Mouse (Mus musculus) embryonic facial prominence, embryonic 12.5 days (tissue): ENCODE measurements at regions not wholly inside any gene's neighbourhood (a gene's known extent, or its start where the extent isn't known, plus 50 kb on each side); places are given as distances from the start of the nearest gene placed in this dataset.
"Not testable (repeated sequence)": the region's sequence is repeated elsewhere in the genome, so short reads cannot be mapped to it uniquely, and the experiment has no call there.

ENCODE experiments used
- ATAC-seq: fragments of 200-750 bp; cut with Nextera tagmentation; 2 replicates; pipeline ENCODE4 v1.8.0; 2017; ENCODE audit not compliant: insufficient number of reproducible peaks, insufficient read depth, low FRiP score, low TSS enrichment
- H3K27ac ChIP-seq: fragments of 300-500 bp; sonication (generic); 2 replicates; pipeline ENCODE4 v1.5.1; 2016; ENCODE audit warnings: mild to moderate bottlenecking
- H3K27me3 ChIP-seq: fragments of 300-500 bp; sonication (generic); 2 replicates; pipeline ENCODE4 v1.6.1; 2016; ENCODE audit warnings: mild to moderate bottlenecking, moderate library complexity
- H3K36me3 ChIP-seq: fragments of 300-500 bp; sonication (generic); 2 replicates; pipeline ENCODE4 v1.6.1; 2016; ENCODE audit warnings: mild to moderate bottlenecking
- H3K4me1 ChIP-seq: fragments of 300-500 bp; sonication (generic); 2 replicates; pipeline ENCODE4 v1.6.1; 2016
- H3K4me2 ChIP-seq: fragments of 300-500 bp; sonication (generic); replicated peaks from 2 replicates; pipeline ENCODE4 v1.6.1; 2016; ENCODE audit warnings: mild to moderate bottlenecking, moderate library complexity
- H3K4me3 ChIP-seq: fragments of 300-500 bp; sonication (generic); 2 replicates; pipeline ENCODE4 v1.5.1; 2016; ENCODE audit warnings: mild to moderate bottlenecking
- H3K9ac ChIP-seq: fragments of 300-500 bp; sonication (generic); 2 replicates; pipeline ENCODE4 v1.6.1; 2016; ENCODE audit warnings: mild to moderate bottlenecking, moderate library complexity
- H3K9me3 ChIP-seq: fragments of 300-500 bp; sonication (generic); 2 replicates; pipeline ENCODE4 v1.6.1; 2016; ENCODE audit warnings: mild to moderate bottlenecking, moderate library complexity
- WGBS: fragments of 180-500 bp; shearing (Covaris S2); methylation state at CpG from one replicate; pipeline ENCODE4 v1.1.7; 2016; 5-methylcytosine and 5-hydroxymethylcytosine counted together

- H3K4me2 ChIP-seq, result no peak overlapping the region
- no peak for ATAC-seq
- no peaks in the 10 kb centered on the region for H3K9me3 ChIP-seq
- WGBS, result 84% methylated on average over 8 of the region's 8 CpGs
- no peak overlapping the region for H3K27ac ChIP-seq
- H3K9ac ChIP-seq, result no peak overlapping the region
- H3K4me3 ChIP-seq, result no peak overlapping the region
- no peaks in the 10 kb centered on the region for H3K36me3 ChIP-seq
- 0 out of 2 replicates have a peak, but pooled peaks cover 8% of the 10 kb centered on the region for H3K4me1 ChIP-seq
- H3K27me3 ChIP-seq, result no peaks in the 10 kb centered on the region
Observed at GRCm38 (mm10) chr13:98438206-98438605, 53.6 kb downstream of the Gm10320 start.

GRCm38 (mm10) chr13:98436961-98437360 is 54.8 kb downstream of the Gm10320 start:
- Histone ChIP-seq H3K4me3 (no peak overlapping the region), H3K27me3 (0 out of 2 replicates have a peak, but pooled peaks cover 3% of the 10 kb centered on the region), H3K4me1 (0 out of 2 replicates have a peak, but pooled peaks cover 8% of the 10 kb centered on the region), H3K27ac (no peak overlapping the region; the same call in 1 of the 2 replicates), H3K9me3 (no peaks in the 10 kb centered on the region), H3K36me3 (no peaks in the 10 kb centered on the region), H3K9ac (no peak overlapping the region), H3K4me2 (no peak overlapping the region)
- WGBS, result 38% methylated on average over 8 of the region's 8 CpGs
- no peak for ATAC-seq

- Histone ChIP-seq H3K9me3 (no peaks in the 10 kb centered on the region), H3K4me3 (no peak overlapping the region), H3K27me3 (peaks cover 16% of the 10 kb centered on the region), H3K4me2 (no peak overlapping the region), H3K27ac (no peak overlapping the region), H3K4me1 (peaks cover 23% of the 10 kb centered on the region), H3K9ac (no peak overlapping the region), H3K36me3 (no peaks in the 10 kb centered on the region)
- ATAC-seq, result no peak
- WGBS, result 90% methylated on average over 8 of the region's 8 CpGs
Observed at GRCm38 (mm10) chr13:98435245-98435975, 56.4 kb downstream of the Gm10320 start.

GRCm38 (mm10) chr13:98429851-98430250 is 62.0 kb downstream of the Gm10320 start:
- H3K9ac ChIP-seq, result no peak overlapping the region
- peaks cover 25% of the 10 kb centered on the region for H3K4me1 ChIP-seq
- 0 out of 2 replicates have a peak overlapping the region, but pooled peaks have one; percentile 23 for H3K27ac ChIP-seq
- H3K27me3 ChIP-seq, result peaks cover 30% of the 10 kb centered on the region
- no peak for ATAC-seq
- 32% methylated on average over 21 of the region's 21 CpGs for WGBS
- no peak overlapping the region for H3K4me3 ChIP-seq
- H3K4me2 ChIP-seq, result peak overlapping the region; percentile 25
- no peaks in the 10 kb centered on the region for H3K9me3 ChIP-seq
- H3K36me3 ChIP-seq, result no peaks in the 10 kb centered on the region

- not testable (repeated sequence) for H3K4me3 ChIP-seq, ATAC-seq, H3K9me3 ChIP-seq, H3K36me3 ChIP-seq, H3K9ac ChIP-seq, H3K27ac ChIP-seq
- H3K27me3 ChIP-seq, result peaks cover 27% of the 10 kb centered on the region
- H3K4me2 ChIP-seq, result peak overlapping the region; percentile 37
- 9% methylated on average over 16 of the region's 16 CpGs for WGBS
- peaks cover 21% of the 10 kb centered on the region for H3K4me1 ChIP-seq
Observed at GRCm38 (mm10) chr13:98427660-98428059, 64.1 kb downstream of the Gm10320 start.

GRCm38 (mm10) chr13:98425026-98425425 is 66.8 kb downstream of the Gm10320 start:
- H3K27me3 ChIP-seq, result peaks cover 10% of the 10 kb centered on the region
- 92% methylated on average over 7 of the region's 7 CpGs for WGBS

GRCm38 (mm10) chr13:98424000-98424399 is 67.8 kb downstream of the Gm10320 start:
- no peak for ATAC-seq
- Histone ChIP-seq H3K4me3 (no peak overlapping the region), H3K36me3 (no peaks in the 10 kb centered on the region), H3K27ac (no peak overlapping the region), H3K4me2 (no peak overlapping the region), H3K4me1 (no peaks in the 10 kb centered on the region), H3K9ac (no peak overlapping the region), H3K27me3 (peaks cover 4% of the 10 kb centered on the region; the same call in 1 of the 2 replicates), H3K9me3 (no peaks in the 10 kb centered on the region)
- WGBS, result 76% methylated on average over 12 of the region's 12 CpGs

More at GRCm38 (mm10) chr13:98425026-98425425, 66.8 kb downstream of the Gm10320 start:
- no peak for ATAC-seq
- H3K27ac ChIP-seq, result no peak overlapping the region
- H3K9ac ChIP-seq, result no peak overlapping the region
- H3K36me3 ChIP-seq, result no peaks in the 10 kb centered on the region
- H3K4me2 ChIP-seq, result no peak overlapping the region
- no peak overlapping the region for H3K4me3 ChIP-seq
- H3K4me1 ChIP-seq, result peaks cover 3% of the 10 kb centered on the region; the same call in 1 of the 2 replicates
- no peaks in the 10 kb centered on the region for H3K9me3 ChIP-seq

- no peak for ATAC-seq
- WGBS, result 65% methylated on average over 15 of the region's 15 CpGs
- H3K27ac ChIP-seq, result no peak overlapping the region
- no peak overlapping the region for H3K4me3 ChIP-seq
- H3K4me2 ChIP-seq, result no peak overlapping the region
- H3K9ac ChIP-seq, result no peak overlapping the region
- H3K4me1 ChIP-seq, result no peaks in the 10 kb centered on the region
- H3K36me3 ChIP-seq, result no peaks in the 10 kb centered on the region
- no peaks in the 10 kb centered on the region for H3K9me3 ChIP-seq
- no peaks in the 10 kb centered on the region for H3K27me3 ChIP-seq
Observed at GRCm38 (mm10) chr13:98420419-98421043, 66.5 kb downstream of the Foxd1 start.

- no peak overlapping the region for H3K9ac ChIP-seq
- H3K9me3 ChIP-seq, result no peaks in the 10 kb centered on the region
- no peak for ATAC-seq
- no peak overlapping the region for H3K4me2 ChIP-seq
- no peak overlapping the region for H3K27ac ChIP-seq
- no peaks in the 10 kb centered on the region for H3K36me3 ChIP-seq
- WGBS, result 87% methylated on average over 4 of the region's 4 CpGs
- no peak overlapping the region for H3K4me3 ChIP-seq
- peaks cover 9% of the 10 kb centered on the region; the same call in 1 of the 2 replicates for H3K4me1 ChIP-seq
- no peaks in the 10 kb centered on the region for H3K27me3 ChIP-seq
Observed at GRCm38 (mm10) chr13:98417736-98418135, 63.7 kb downstream of the Foxd1 start.

GRCm38 (mm10) chr13:98416457-98416856 is 62.4 kb downstream of the Foxd1 start:
- Histone ChIP-seq H3K4me1 (peaks cover 11% of the 10 kb centered on the region; the same call in 1 of the 2 replicates), H3K9me3 (no peaks in the 10 kb centered on the region), H3K4me3 (no peak overlapping the region), H3K27ac (no peak overlapping the region), H3K36me3 (no peaks in the 10 kb centered on the region), H3K27me3 (no peaks in the 10 kb centered on the region), H3K9ac (no peak overlapping the region), H3K4me2 (no peak overlapping the region)
- WGBS, result 87% methylated on average over 6 of the region's 6 CpGs
- ATAC-seq, result no peak

- Histone ChIP-seq H3K27me3 (no peaks in the 10 kb centered on the region), H3K9ac (no peak overlapping the region)
Observed at GRCm38 (mm10) chr13:98414851-98415250, 60.8 kb downstream of the Foxd1 start.

GRCm38 (mm10) chr13:98413233-98413632 is 59.2 kb downstream of the Foxd1 start:
- 42% methylated on average over 4 of the region's 4 CpGs for WGBS
- Histone ChIP-seq H3K27ac (no peak overlapping the region), H3K4me3 (no peak overlapping the region), H3K27me3 (no peaks in the 10 kb centered on the region), H3K4me1 (peaks cover 11% of the 10 kb centered on the region; the same call in 1 of the 2 replicates), H3K4me2 (no peak overlapping the region), H3K9ac (no peak overlapping the region), H3K36me3 (no peaks in the 10 kb centered on the region), H3K9me3 (no peaks in the 10 kb centered on the region)
- ATAC-seq, result no peak

More at GRCm38 (mm10) chr13:98414851-98415250, 60.8 kb downstream of the Foxd1 start:
- H3K36me3 ChIP-seq, result no peaks in the 10 kb centered on the region
- no peak overlapping the region for H3K4me2 ChIP-seq
- no peak overlapping the region for H3K4me3 ChIP-seq
- 72% methylated on average over 3 of the region's 3 CpGs for WGBS
- H3K27ac ChIP-seq, result no peak overlapping the region
- peaks cover 11% of the 10 kb centered on the region; the same call in 1 of the 2 replicates for H3K4me1 ChIP-seq
- H3K9me3 ChIP-seq, result no peaks in the 10 kb centered on the region
- no peak for ATAC-seq
